Mouse (Mus musculus): ENCODE results near the gene Ccnt1.

DNA sequence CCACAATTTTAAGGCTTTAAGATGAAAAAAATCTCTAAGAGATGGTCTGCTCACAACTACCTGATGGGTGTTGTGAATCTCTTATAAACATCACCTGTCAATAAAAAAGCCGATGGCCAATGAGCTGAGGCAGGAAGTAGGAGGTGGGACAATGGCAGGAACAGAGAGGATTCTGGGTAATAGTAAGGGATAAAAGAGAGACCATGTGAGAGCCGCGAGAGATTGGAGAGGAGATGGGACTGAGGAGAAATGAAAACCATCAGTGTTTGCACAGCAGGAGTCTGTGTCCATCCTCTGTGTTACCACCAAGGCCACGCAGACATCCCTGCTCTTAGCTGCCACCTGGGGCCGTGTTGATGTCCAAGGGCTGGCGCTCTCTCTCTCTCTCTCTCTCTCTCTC is 63.4 kb downstream of the Ccnt1 start:
- TF ChIP-seq GATA1 (IDR thresholded peaks at IDR 0.05; ENCODE audit: low read length) (no peak), TAL1 (IDR thresholded peaks at IDR 0.05; ENCODE audit: low read length) (no peak)
